Mouse (Mus musculus) frontal cortex, adult (tissue): ENCODE measurements at regions not wholly inside any gene's neighbourhood (a gene's known extent, or its start where the extent isn't known, plus 50 kb on each side); places are given as distances from the start of the nearest gene placed in this dataset.
"Not testable (repeated sequence)": the region's sequence is repeated elsewhere in the genome, so short reads cannot be mapped to it uniquely, and the experiment has no call there.

Experiments
- ATAC-seq: cut with Nextera tagmentation; 2 replicates; pipeline ENCODE4 v1.9.2; 2017; ENCODE audit warnings: mild to moderate bottlenecking, moderate library complexity, mixed read lengths; ENCODE audit not compliant: low TSS enrichment

DNA sequence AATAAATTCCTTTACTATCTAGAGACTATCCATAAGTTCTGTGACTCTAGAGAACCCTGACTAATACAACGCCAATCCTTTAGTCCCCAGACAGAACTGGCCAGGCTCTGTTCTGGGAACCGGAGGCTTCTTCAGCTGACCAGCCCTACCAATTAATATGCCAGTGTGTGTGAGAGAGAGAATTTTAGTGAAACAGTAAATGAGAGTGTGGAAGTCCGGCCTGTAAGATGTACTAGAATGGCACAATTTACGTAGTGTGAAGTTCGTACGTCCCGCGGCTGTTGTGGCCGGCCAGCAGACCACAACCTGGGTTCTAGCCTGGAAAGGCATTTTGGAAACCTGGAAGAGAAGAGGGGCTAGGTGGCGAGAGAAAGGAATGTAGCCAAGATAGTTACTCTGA lies 83.7 kb upstream of the Lemd2 start:
- not testable (repeated sequence) for ATAC-seq

DNA sequence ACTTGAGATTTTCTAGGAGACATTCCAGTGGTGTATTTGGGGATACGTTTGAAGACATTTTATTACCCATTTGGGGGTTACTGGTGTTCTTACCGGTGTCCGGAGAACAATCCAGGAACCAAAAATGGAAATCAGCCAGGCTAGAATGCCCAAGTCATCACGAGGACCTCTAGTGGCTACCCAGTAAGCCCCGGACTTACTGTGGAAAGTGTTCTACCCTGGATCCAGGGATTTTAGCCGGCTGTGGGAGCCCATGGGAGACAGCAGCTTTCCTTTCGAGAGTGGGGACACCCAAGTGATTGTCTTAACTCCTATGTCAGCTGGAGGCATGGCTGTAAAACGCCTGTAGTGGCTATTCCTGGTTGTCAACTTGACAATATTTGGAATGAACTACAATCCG lies 77.0 kb upstream of the Lemd2 start:
- no peak for ATAC-seq

DNA sequence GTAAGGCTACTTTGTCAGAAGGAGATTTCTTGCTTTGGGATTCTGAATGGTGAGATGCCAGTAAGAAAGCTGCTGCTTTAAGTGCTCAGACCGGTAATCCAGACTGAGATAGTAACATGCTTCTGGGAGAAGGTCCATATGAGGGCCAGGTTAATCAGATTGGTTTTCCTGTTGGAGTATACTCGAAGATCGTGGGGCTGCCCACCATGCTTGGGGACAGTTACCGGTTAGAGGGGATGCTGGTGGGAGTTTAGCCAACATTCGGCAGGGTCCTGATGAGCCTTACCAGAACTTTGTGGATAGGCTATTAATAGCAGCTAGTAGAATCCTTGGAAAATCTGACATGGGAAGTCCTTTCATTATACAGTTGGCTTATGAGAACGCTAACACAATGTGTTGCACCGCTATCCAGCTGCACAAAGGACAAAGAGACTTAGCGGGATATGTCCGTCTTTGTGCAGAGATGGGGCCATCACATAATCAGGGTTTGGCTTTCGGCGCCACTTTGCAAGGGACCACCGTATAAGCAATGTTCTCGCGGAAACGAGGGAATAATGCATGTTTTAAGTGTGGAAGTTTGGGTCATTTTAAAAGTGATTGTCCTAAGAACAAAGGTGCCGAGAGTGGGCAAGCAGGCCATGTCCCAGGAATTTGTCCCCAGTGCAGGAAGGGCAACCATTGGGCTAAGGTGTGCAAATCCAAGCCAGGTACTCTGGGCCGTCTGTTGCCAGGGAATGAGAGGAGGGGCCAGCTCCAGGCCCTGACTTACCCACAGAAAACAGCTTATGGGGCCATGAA lies 75.4 kb upstream of the Lemd2 start:
- not testable (repeated sequence) for ATAC-seq

DNA sequence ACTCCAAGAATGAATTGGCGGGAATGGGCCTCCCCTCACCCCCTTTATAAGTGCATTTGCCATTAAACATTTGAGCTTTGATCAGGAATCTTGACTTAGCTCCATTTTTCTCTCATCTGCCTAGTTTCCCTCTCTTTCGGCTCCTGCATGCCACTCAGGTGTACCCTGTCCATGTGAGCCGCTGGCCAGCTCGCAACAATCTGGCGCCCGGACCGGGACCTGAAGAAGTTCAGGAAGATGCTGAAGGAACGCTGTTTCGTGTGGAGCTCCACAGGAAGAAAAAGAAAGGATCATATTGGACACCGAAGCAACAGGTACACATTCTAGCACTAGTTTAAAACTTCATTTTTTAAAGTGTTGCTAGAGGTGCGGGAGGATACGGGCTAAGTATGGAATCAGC lies 73.5 kb upstream of the Lemd2 start:
- not testable (repeated sequence) for ATAC-seq

DNA sequence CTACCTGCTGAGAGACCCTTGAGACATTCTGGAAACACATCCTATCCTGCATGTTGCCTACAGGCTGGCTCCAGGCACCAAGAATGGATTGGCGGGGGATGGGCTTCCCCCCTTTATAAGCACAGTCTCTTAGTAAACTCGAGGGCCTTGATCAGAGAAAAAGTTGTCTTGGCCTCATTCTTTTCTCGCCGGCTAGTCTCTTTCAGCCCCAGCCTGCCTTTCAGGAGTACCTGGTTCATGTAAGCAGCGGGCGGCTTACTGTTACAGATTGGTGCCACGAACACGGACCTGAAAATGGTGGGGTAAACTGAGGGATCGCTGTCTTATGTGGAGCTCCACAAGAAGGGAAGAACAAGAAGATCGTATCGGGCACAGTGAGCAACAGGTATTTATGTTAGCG lies 67.5 kb upstream of the Lemd2 start:
- ATAC-seq = not testable (repeated sequence)

DNA sequence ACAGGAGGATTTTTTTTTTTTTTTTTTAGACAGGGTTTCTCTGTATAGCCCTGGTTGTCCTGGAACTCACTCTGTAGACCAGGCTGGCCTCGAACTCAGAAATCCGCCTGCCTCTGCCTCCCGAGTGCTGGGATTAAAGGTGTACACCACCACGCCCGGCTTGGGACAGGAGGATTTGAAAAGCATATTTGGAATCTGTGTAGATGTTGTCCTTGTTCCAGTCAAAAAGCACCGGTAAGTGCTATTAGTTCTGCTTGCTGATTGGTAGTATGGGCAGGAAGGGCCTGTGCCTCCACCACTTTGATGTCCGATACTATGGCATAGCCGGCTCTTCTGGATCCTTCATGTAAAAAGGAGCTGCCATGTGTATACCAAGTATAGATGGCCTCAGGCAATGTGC lies 66.5 kb upstream of the Lemd2 start:
- ATAC-seq = not testable (repeated sequence)

DNA sequence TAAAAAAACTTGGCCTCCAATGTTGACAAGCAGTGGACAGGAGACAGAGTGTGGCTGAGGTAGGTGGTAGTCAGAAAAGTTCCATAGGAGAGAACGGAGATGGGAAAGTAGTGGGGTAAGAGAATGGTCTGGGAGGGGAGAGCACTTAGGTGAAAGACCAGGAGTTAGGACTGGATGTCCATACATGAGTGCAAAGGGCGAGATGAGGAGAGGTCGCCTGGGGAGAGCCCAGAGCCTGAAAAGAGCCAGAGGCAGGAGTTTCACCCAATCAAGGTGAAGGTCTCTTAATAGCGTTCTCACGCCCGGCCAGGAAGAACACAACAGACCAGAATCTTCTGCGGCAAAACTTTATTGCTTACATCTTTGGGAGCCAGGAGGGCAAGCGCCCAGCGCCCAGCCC lies 60.3 kb upstream of the Lemd2 start:
- not testable (repeated sequence) for ATAC-seq

DNA sequence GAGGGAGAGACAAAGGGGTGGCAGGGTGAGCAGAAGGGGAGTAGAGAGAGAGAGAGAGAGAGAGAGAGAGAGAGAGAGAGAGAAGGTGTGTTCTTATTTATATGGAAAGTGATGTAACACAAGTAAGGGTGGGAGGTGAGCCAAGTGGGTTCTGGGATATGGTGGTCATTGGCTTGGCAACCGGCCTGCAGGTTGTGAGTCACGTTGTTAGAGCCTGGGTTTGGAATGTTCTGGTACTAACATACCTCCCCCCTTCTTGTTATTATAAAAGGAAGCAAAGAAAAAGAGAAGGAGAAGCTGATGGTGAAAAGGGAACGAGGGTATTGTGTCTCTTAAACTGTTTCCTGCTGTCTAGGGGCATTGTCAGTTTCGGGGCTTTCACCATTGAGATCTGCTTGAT lies 58.3 kb upstream of the Lemd2 start:
- ATAC-seq = no peak

DNA sequence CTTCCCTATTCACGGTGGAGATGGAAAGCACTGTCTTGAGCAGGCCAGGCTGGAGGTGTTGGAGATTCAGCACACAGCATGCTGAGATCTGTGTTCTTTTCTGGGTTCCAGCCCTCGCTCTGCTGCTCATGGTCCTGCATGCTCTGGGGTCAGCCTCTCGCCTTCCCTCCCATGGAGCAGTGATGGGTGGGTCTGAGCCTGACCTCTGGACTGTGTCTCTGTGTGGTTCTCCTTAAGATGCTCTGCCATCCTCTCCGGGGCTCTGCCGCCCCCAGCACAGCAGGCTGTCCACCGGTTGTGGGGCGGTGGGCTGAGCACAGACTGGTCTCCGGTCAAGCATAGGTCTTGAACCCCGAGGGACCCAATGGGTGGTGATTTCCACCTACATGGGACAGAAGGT lies 57.7 kb upstream of the Lemd2 start:
- ATAC-seq = no peak

DNA sequence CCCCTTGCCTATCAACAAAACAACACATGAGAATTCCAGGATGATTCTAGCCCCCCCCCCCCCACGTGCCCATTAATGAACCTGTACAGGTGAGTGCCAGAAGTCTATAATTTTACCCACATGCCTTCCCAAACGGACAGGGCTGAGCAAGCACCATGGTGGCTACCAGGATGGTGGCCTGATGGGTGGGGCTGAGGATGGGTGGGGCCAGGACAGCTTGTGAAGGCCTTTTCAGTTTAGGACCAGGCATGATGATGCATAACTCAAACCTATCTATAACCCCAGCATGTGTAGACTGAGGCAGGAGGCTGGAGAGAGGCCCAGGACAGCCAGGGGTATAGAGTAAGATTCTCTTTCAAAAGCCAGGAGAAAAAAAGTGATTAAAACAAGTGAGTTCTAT lies 57.0 kb upstream of the Lemd2 start:
- ATAC-seq = no peak

DNA sequence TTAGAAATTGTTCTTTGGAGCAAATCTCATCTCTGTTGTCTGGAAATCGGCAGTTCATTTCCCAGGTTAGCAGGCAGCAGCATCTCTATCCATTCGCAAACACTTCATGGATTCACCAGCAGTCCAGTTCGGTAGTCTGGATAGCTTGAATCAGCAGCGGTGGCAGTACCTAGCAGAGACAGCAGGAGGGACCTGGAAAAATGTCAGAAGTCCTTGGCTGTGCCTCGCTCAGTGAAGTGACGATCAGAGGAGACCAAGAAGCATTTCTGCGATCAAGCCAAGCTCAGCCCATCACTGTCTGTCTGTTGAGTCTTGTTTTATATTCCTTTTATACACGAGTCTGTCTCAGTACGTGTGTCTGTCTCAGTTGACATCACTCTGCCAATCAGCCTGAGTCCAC lies 55.8 kb upstream of the Lemd2 start:
- no peak for ATAC-seq

DNA sequence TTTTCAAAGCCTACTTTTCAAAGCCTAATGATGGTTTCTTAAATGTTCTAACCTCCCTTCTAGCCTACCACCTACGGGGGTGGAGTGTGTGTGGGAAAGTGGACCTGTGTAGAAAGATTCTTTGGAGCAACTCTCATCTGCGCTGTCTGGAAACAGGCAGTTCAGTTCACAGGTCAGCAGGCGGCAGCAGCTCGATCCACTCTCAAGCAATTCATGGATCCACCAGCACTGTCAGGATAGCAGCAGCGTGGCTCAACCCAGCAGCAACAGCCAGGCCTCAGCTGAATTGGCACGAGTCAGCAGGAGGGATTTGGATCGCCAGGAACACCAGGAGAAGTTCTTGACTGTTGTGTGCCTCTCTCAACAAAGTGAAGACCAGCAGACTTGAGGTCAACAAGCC lies 53.1 kb upstream of the Lemd2 start:
- ATAC-seq = no peak

DNA sequence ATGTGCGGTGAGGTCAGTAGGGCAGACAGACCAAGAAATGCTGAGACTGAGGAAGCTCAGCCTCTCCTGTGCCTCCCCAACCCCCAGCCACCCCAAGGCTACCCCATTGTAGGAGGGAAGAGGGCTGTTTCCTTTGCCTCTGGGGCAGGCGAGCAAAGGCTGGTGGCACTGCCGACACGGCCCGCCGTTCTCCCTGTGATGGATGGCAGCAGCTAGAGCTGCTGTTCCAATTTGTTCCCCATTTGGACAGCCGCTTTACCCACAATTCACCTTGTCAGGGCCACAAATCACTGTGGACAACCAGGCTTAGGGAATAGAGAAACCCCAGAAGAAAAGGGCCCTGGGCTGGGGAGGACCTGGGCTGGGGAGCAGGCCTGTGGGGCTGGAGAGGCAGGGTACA lies 51.5 kb upstream of the Lemd2 start:
- ATAC-seq = no peak
